Mouse (Mus musculus) liver, adult 2 months (tissue): ENCODE data around the gene Mutyh.

ENCODE experiments used
- CTCF ChIP-seq: fragments of 200-500 bp; IDR thresholded peaks from 2 replicates; pipeline ENCODE4 v1.5.1; 2011; ENCODE audit warnings: low read depth, low read length, control low read depth
- POLR2A ChIP-seq: fragments of 200-500 bp; IDR thresholded peaks from 2 replicates; pipeline ENCODE4 v1.6.1; 2011; ENCODE audit warnings: low read length, control low read depth; ENCODE audit not compliant: insufficient read depth; ENCODE audit errors: extremely low read depth

- TF ChIP-seq CTCF (no peak), POLR2A (no peak)
Observed at GRCm38 (mm10) chr4:116821694-116822016, 14.1 kb downstream of the Mutyh start, which contains the start of gene Hpdl.
